Mouse (Mus musculus) v-Abl transformed pro-B cells (cell line): ENCODE results near the gene Mup14.
"Not testable (repeated sequence)": the region's sequence is repeated elsewhere in the genome, so short reads cannot be mapped to it uniquely, and the experiment has no call there.

ENCODE experiments used
- in situ Hi-C, 2 experiments: fragments of 400-800 bp; cut with MboI; formaldehyde crosslinking; loops; one replicate each; pipeline ENCODE4 v1.15.1; 2025; ENCODE audit not compliant: unreplicated experiment in 2 of 2

Mup14 gene

GRCm38 (mm10) chr4:61303900-61304299 is at the start of gene Mup14:
Gene Mup14, minus strand, starts transcription at chr4:61304000.
- in situ Hi-C loops: not testable (repeated sequence)

- in situ Hi-C loops: not testable (repeated sequence)
Observed at GRCm38 (mm10) chr4:61338108-61338507, 34.3 kb upstream of the Mup14 start.
